Mouse (Mus musculus): Measurements from ENCODE around the gene Ccdc92. TPM values are rescaled to one million over a fixed set of nuclear protein-coding genes. Genes with fewer than 3 reads are reported as not detected.

Gene Ccdc92
- total RNA-seq, 2 experiments from 2014 or later, result 80.9 to 86.3 TPM

DNA sequence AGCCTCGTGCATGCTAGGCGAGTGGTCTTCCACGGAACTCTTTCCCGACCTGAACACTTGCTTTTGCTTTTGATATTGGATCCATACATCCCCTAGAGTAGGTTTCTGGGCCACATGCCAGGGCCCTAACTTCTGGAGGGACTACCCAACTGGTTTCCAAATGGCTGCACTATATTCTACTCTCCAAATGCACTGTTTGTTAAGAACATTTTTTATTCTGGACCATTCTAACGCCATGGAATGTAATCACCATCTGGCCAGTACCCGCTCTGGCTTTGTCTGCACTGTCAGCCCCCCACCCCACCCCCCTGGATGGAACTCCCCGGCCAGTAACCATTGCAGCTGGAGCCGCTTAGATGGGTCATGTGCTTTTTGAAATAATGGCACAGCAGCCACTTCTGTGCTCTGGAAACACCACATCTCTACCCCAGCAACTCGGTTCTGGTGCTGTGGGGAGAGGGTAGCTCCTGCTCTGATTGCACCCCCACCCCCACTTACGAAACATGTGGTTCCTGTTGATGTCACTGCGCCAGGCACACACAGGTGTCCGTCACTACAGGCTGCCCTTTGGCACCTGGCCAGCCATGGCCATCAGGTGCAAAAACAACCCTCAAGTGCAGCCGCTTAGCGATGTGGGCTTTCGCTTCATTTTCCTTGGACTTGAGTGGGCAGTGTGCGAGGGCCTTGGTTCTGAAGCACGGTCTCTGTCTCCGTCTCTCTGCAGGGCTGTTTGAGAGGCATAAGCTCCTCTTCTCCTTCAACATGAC lies 39.9 kb downstream of the Ccdc92 start:
- DNase-seq (ENCODE audit: extremely low spot score in 1 of 2, low spot score in 2 of 2), result no peak
- no peak overlapping the region for H3K27ac ChIP-seq
- H3K4me3 ChIP-seq, result no peak overlapping the region
- intact Hi-C loops (cut with DNase I), result no loop called here
- no peak for TF ChIP-seq CTCF (IDR thresholded peaks at IDR 0.05)

DNA sequence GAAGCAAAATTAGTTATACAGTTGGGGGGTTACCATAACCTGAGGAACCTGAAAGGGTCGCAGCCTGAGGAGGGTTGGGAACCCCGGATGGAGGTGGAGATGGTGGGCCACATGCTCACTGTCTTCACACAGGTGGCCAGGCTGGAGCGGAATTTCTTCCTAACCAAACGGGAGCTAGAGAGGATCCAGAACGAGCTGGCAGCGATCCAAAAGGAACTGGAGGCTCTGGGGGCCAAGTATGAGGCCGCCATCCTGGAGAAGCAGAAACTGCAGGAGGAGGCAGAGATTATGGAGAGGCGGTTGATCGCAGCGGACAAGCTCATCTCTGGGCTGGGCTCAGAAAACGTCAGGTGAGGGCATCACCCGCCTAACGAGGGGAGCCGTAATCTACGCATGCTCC lies 45.2 kb downstream of the Ccdc92 start:
- Histone ChIP-seq H3K4me3 (no peak overlapping the region), H3K27ac (no peak overlapping the region)
- DNase-seq (ENCODE audit: extremely low spot score in 1 of 2, low spot score in 2 of 2), result no peak
- intact Hi-C loops (cut with DNase I), result no loop called here
- TF ChIP-seq CTCF (IDR thresholded peaks at IDR 0.05), result no peak

- TF ChIP-seq CTCF (IDR thresholded peaks at IDR 0.05), result no peak
- H3K4me3 ChIP-seq, result no peak overlapping the region
- intact Hi-C loops (cut with DNase I), result no loop called here
- H3K27ac ChIP-seq, result no peak overlapping the region
- no peak for DNase-seq (ENCODE audit: extremely low spot score in 1 of 2, low spot score in 2 of 2)
Observed at GRCm38 (mm10) chr5:124814797-124815196, 47.4 kb downstream of the Ccdc92 start.

GRCm38 (mm10) chr5:124812466-124812865 lies 49.8 kb downstream of the Ccdc92 start:
- H3K4me3 ChIP-seq, result no peak overlapping the region
- DNase-seq (ENCODE audit: extremely low spot score in 1 of 2, low spot score in 2 of 2), result no peak
- intact Hi-C loops (cut with DNase I), result no loop called here
- TF ChIP-seq CTCF (IDR thresholded peaks at IDR 0.05), result no peak
- H3K27ac ChIP-seq, result no peak overlapping the region

GRCm38 (mm10) chr5:124809708-124810366 lies 52.4 kb downstream of the Ccdc92 start:
- no peak overlapping the region for H3K4me3 ChIP-seq
- TF ChIP-seq CTCF (IDR thresholded peaks at IDR 0.05), result no peak
- intact Hi-C loops (cut with DNase I), result no loop called here
- DNase-seq (ENCODE audit: extremely low spot score in 1 of 2, low spot score in 2 of 2), result peak; percentile 31 to 55
- no peak overlapping the region for H3K27ac ChIP-seq

GRCm38 (mm10) chr5:124792112-124792511 lies 70.1 kb downstream of the Ccdc92 start:
- TF ChIP-seq CTCF (IDR thresholded peaks at IDR 0.05), result no peak
- Histone ChIP-seq H3K4me3 (no peak overlapping the region), H3K27ac (no peak overlapping the region)
- intact Hi-C loops (cut with DNase I), result no loop called here
- DNase-seq (ENCODE audit: extremely low spot score in 1 of 2, low spot score in 2 of 2), result no peak

DNA sequence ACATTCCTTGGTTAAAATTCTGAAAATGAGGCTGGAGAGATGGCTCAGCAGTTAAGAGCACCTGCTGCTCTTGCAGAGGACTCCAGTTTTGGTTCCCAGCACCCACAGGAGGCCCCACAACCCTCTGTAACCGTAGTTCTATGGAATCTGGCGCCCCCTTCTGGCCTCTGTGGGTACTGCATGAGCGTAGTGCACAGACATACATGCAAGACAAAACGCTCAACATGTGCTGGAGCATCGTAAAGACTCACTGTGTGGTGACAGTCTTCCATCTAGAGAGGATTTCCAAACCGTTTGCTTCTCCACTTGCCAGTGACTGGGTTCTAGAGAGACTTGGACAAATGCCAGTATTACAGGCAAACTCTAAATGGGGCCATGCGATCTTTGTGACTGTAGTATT lies 76.6 kb downstream of the Ccdc92 start:
- peak; percentile 51 for TF ChIP-seq CTCF (IDR thresholded peaks at IDR 0.05)
- intact Hi-C loops (cut with DNase I), result no loop called here
- Histone ChIP-seq H3K27ac (no peak overlapping the region), H3K4me3 (no peak overlapping the region)
- no peak for DNase-seq (ENCODE audit: extremely low spot score in 1 of 2, low spot score in 2 of 2)

Other genes with a start within 250 kb of the Ccdc92 start
- 10 to 100 TPM; 59.2 to 71.4 TPM for gene Atp6v0a2, start 233.8 kb downstream of the Ccdc92 start, total RNA-seq (2021)
- gene Dnah10, start 137.3 kb downstream of the Ccdc92 start, total RNA-seq (2021), result under 1 TPM; 0.36 to 0.47 TPM
- 10 to 100 TPM; 68.4 to 77.1 TPM for gene Zfp664, start 267 bp upstream of the Ccdc92 start, total RNA-seq (2021)
- gene Rflna, start 140.8 kb upstream of the Ccdc92 start, total RNA-seq (2021), result 1 to 10 TPM in 1 of 2 experiments, not detected in 1; 1.0 TPM